Mouse (Mus musculus) lung, adult 2 months (tissue): ENCODE results near the gene Zfp871.
"Not testable (repeated sequence)": the region's sequence is repeated elsewhere in the genome, so short reads cannot be mapped to it uniquely, and the experiment has no call there.

Experiments used
- CTCF ChIP-seq: fragments of 200-500 bp; IDR thresholded peaks from 2 replicates; pipeline ENCODE4 v1.5.1; 2011; ENCODE audit warnings: mild to moderate bottlenecking, low read length, control low read depth; ENCODE audit not compliant: insufficient read depth
- POLR2A ChIP-seq: fragments of 200-500 bp; IDR thresholded peaks from 2 replicates; pipeline ENCODE4 v1.6.1; 2011; ENCODE audit warnings: low read depth, mild to moderate bottlenecking, control low read depth, low read length, borderline replicate concordance; ENCODE audit errors: extremely low read depth

DNA sequence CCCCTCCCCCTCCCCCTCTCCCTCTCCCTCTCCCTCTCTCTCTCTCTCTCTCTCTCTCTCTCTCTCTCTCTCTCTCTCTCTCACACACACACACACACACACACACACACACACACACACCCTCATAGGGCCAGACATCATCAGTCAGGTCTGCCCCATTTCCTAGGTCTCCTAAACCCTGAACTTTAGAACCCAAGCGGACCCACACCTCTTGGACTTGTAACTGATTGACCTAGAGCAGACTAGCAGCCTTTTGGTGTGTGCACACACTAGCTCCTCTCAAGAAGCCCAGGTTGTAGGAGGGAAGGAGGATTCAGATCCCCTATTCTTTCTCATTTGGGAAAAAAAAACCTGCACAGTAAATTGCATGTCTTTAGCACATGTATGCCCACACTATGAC is 65.9 kb downstream of the Zfp871 start:
- not testable (repeated sequence) for TF ChIP-seq CTCF, POLR2A
